Mouse (Mus musculus): ENCODE data around the gene Art4. TPM values are rescaled to one million over a fixed set of nuclear protein-coding genes. Genes with fewer than 3 reads are reported as not detected.
A peak's percentile ranks its signal among the peaks of the same experiment; 100 is the strongest.

Gene Art4
- polyA plus RNA-seq, 1 experiment from 2014 or later: 1.2 TPM

DNA sequence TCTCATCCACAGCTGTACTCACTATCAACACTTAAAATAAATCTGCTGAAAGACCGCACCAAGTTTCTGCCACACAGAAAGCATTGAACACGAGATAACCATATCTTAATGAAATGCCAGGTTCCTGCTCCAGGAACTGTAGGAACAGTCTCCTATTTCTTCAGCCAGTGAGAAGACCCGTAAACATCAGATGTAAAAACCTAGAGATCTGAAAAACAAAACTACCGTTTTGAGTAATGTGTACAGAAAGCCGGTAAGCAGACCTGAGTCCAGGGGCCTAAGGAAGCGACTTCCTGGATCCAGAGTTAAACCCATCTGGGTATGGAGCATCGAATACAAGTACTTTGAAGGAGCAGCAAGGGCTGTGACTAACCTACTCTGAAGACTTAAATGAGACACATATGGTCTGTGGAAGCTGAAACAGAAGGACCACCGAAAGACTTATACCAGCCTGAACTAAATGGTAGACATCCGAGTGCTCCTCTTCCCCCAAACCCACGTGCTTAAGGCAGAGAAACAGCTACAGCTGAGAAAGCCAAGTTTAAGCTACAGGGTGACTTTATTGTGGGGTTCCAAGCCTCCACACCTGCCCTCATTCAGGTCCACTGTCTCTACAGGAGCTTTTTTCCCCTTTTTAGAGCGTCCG, 54.3 kb downstream of the Art4 start:
- WGBS: 18% methylated on average over 12 of the region's 12 CpGs
- peak; percentile 2; the same call in 1 of the 2 replicates for ATAC-seq (replicated peaks; ENCODE audit: insufficient number of reproducible peaks, low FRiP score, low TSS enrichment, low read depth)
- Histone ChIP-seq H3K36me3 (replicated peaks; ENCODE audit: control insufficient read depth, insufficient read depth, low read depth, low read length) (no peaks in the 10 kb centered on the region), H3K9ac (replicated peaks; ENCODE audit: low read length) (peak overlapping the region; percentile 98), H3K4me2 (ENCODE audit: low read depth, low read length) (peak overlapping the region; percentile 92), H3K9me3 (replicated peaks; ENCODE audit: control insufficient read depth, low read length) (no peaks in the 10 kb centered on the region), H3K4me3 (ENCODE audit: low read depth, low read length) (peak overlapping the region; percentile 70), H3K4me1 (ENCODE audit: control insufficient read depth, insufficient read depth, low read length) (no peaks in the 10 kb centered on the region), H3K27me3 (ENCODE audit: control insufficient read depth, insufficient read depth, low read length) (no peaks in the 10 kb centered on the region), H3K27ac (replicated peaks; ENCODE audit: low read depth, low read length) (peak overlapping the region; percentile 100)
- peak; percentile 61 for DNase-seq (ENCODE audit: low spot score)

DNA sequence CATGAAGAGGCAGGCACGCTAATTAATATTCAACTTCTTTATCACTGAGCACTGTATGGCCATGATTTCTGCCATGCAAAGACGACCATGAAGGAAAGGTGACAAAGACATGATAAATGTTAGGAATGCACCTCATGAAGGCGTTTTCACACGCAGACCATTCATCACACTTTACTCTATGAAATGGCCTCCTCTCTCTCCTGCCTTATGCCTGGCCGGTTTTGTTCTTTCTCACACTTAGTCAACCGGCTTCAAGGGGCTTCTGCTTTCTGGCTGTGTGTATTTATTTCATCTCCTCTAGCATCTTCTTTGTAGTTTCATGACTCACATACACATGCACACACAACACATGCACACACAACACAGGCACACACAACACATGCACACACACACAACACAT, 56.3 kb downstream of the Art4 start:
- no peak overlapping the region for H3K9ac ChIP-seq (replicated peaks; ENCODE audit: low read length)
- no peaks in the 10 kb centered on the region for H3K36me3 ChIP-seq (replicated peaks; ENCODE audit: control insufficient read depth, insufficient read depth, low read depth, low read length)
- no peak overlapping the region for H3K27ac ChIP-seq (replicated peaks; ENCODE audit: low read depth, low read length)
- H3K27me3 ChIP-seq (ENCODE audit: control insufficient read depth, insufficient read depth, low read length): no peaks in the 10 kb centered on the region
- 85% methylated on average over 6 of the region's 6 CpGs for WGBS
- no peak overlapping the region for H3K4me2 ChIP-seq (ENCODE audit: low read depth, low read length)
- no peak overlapping the region for H3K4me3 ChIP-seq (ENCODE audit: low read depth, low read length)
- DNase-seq (ENCODE audit: low spot score) (no peak), ATAC-seq (replicated peaks; ENCODE audit: insufficient number of reproducible peaks, low FRiP score, low TSS enrichment, low read depth) (no peak)
- no peaks in the 10 kb centered on the region for H3K9me3 ChIP-seq (replicated peaks; ENCODE audit: control insufficient read depth, low read length)
- no peaks in the 10 kb centered on the region for H3K4me1 ChIP-seq (ENCODE audit: control insufficient read depth, insufficient read depth, low read length)

DNA sequence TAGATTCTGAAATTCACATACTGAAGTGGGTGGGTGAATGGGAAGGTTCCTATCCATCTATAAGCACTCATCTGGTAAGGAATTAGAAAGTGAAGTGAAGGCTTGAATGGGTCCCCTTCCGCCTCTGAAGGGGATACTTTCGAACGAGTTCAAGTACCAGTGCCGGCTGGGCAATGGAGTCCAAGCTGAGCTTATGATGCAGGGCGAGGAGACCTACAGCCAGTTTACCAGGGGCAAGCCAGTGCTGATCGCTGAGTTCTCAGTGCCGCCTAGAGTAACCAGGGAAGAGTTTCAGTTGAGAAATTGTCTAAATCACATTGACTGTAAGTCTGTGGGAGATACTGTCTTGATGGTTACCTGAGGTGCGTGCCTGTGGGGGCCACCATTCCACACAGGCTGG, 56.8 kb downstream of the Art4 start:
- H3K9ac ChIP-seq (replicated peaks; ENCODE audit: low read length): no peak overlapping the region
- H3K36me3 ChIP-seq (replicated peaks; ENCODE audit: control insufficient read depth, insufficient read depth, low read depth, low read length): no peaks in the 10 kb centered on the region
- ATAC-seq (replicated peaks; ENCODE audit: insufficient number of reproducible peaks, low FRiP score, low TSS enrichment, low read depth): no peak

More for the DNA sequence above, 56.8 kb downstream of the Art4 start:
- no peak overlapping the region for H3K27ac ChIP-seq (replicated peaks; ENCODE audit: low read depth, low read length)
- H3K4me1 ChIP-seq (ENCODE audit: control insufficient read depth, insufficient read depth, low read length): no peaks in the 10 kb centered on the region
- no peak for DNase-seq (ENCODE audit: low spot score)
- no peak overlapping the region for H3K4me2 ChIP-seq (ENCODE audit: low read depth, low read length)
- H3K27me3 ChIP-seq (ENCODE audit: control insufficient read depth, insufficient read depth, low read length): no peaks in the 10 kb centered on the region
- no peak overlapping the region for H3K4me3 ChIP-seq (ENCODE audit: low read depth, low read length)
- no peaks in the 10 kb centered on the region for H3K9me3 ChIP-seq (replicated peaks; ENCODE audit: control insufficient read depth, low read length)
- 93% methylated on average over 8 of the region's 8 CpGs for WGBS

Small RNA genes lying within 50 kb of the gene (microRNA-seq; reads per million reads assigned to microRNA genes)
- not detected for gene Gm44364 (ENCODE audit: borderline number of aligned reads)

Other genes starting within 250 kb of the Art4 start
- gene Plbd1, start 195.8 kb downstream of the Art4 start, polyA plus RNA-seq (2014; fragmentation: Nextera tagmentation; extraction: Ambion mirVana): 1.9 and 2.5 TPM in 2 replicates
- gene Gucy2c, start 76.0 kb downstream of the Art4 start, polyA plus RNA-seq (2014; fragmentation: Nextera tagmentation; extraction: Ambion mirVana): 0.14 and 0.29 TPM in 2 replicates
- 0.46 and 0.56 TPM in 2 replicates for gene Hist4h4, start 53.3 kb downstream of the Art4 start, polyA plus RNA-seq (2014; fragmentation: Nextera tagmentation; extraction: Ambion mirVana)
- 87.8 and 89.1 TPM in 2 replicates for gene H2afj, start 49.5 kb downstream of the Art4 start, polyA plus RNA-seq (2014; fragmentation: Nextera tagmentation; extraction: Ambion mirVana)
- gene BC049715, start 30.1 kb downstream of the Art4 start, polyA plus RNA-seq (2014; fragmentation: Nextera tagmentation; extraction: Ambion mirVana): 0.96 and 1.1 TPM in 2 replicates
- gene Wbp11, start 29.5 kb downstream of the Art4 start, polyA plus RNA-seq (2014; fragmentation: Nextera tagmentation; extraction: Ambion mirVana): 140 and 146 TPM in 2 replicates
- gene Smco3, start 22.3 kb downstream of the Art4 start, polyA plus RNA-seq (2014; fragmentation: Nextera tagmentation; extraction: Ambion mirVana): 0.74 and 1.2 TPM in 2 replicates
- 9.7 and 11.8 TPM in 2 replicates for gene Mgp, start 18.1 kb upstream of the Art4 start, polyA plus RNA-seq (2014; fragmentation: Nextera tagmentation; extraction: Ambion mirVana)
- gene Erp27, start 64.4 kb upstream of the Art4 start, polyA plus RNA-seq (2014; fragmentation: Nextera tagmentation; extraction: Ambion mirVana): not detected in 2 replicates
- not detected in 2 replicates for gene Pde6h, start 66.1 kb upstream of the Art4 start, polyA plus RNA-seq (2014; fragmentation: Nextera tagmentation; extraction: Ambion mirVana)
- 56.2 and 58.1 TPM in 2 replicates for gene Arhgdib, start 84.2 kb upstream of the Art4 start, polyA plus RNA-seq (2014; fragmentation: Nextera tagmentation; extraction: Ambion mirVana)